Mouse (Mus musculus): ENCODE measurements at regions not wholly inside any gene's neighbourhood (a gene's known extent, or its start where the extent isn't known, plus 50 kb on each side); places are given as distances from the start of the nearest gene placed in this dataset.
"Not testable (repeated sequence)": the region's sequence is repeated elsewhere in the genome, so short reads cannot be mapped to it uniquely, and the experiment has no call there.

- DNase-seq (ENCODE audit: low spot score): peak; percentile 15
- not testable (repeated sequence) for H3K9me3 ChIP-seq
- WGBS: 71% methylated on average over 11 of the region's 13 CpGs
Observed at GRCm38 (mm10) chrX:75734628-75735302, 140.2 kb downstream of the Pls3 start.

GRCm38 (mm10) chrX:75733651-75734050 is 141.3 kb downstream of the Pls3 start:
- peak; percentile 38 for DNase-seq (ENCODE audit: low spot score)
- not testable (repeated sequence) for H3K4me3 ChIP-seq; H3K27ac ChIP-seq (replicated peaks); H3K27me3 ChIP-seq (replicated peaks; ENCODE audit: low read depth, poor library complexity, severe bottlenecking); H3K4me1 ChIP-seq; H3K9me3 ChIP-seq; H3K36me3 ChIP-seq (replicated peaks)
- 71% methylated on average over 11 of the region's 11 CpGs for WGBS

More at GRCm38 (mm10) chrX:75734628-75735302, 140.2 kb downstream of the Pls3 start:
- H3K36me3 ChIP-seq (replicated peaks); H3K27me3 ChIP-seq (replicated peaks; ENCODE audit: low read depth, poor library complexity, severe bottlenecking); H3K27ac ChIP-seq (replicated peaks); H3K4me3 ChIP-seq; H3K4me1 ChIP-seq: not testable (repeated sequence)

GRCm38 (mm10) chrX:75729791-75730190 is 145.2 kb downstream of the Pls3 start:
- H3K27me3 ChIP-seq (replicated peaks; ENCODE audit: low read depth, poor library complexity, severe bottlenecking): not testable (repeated sequence)
- WGBS: 65% methylated on average over 12 of the region's 12 CpGs

GRCm38 (mm10) chrX:75728507-75728906 is 146.5 kb downstream of the Pls3 start:
- H3K9me3 ChIP-seq: no peaks in the 10 kb centered on the region
- peaks cover 33% of the 10 kb centered on the region for H3K36me3 ChIP-seq (replicated peaks)
- peak; percentile 19 for DNase-seq (ENCODE audit: low spot score)
- no peak overlapping the region for H3K4me3 ChIP-seq
- 74% methylated on average over 4 of the region's 4 CpGs for WGBS
- H3K4me1 ChIP-seq: no peaks in the 10 kb centered on the region
- no peaks in the 10 kb centered on the region for H3K27me3 ChIP-seq (replicated peaks; ENCODE audit: low read depth, poor library complexity, severe bottlenecking)
- H3K27ac ChIP-seq (replicated peaks): no peak overlapping the region

More at GRCm38 (mm10) chrX:75729791-75730190, 145.2 kb downstream of the Pls3 start:
- not testable (repeated sequence) for H3K27ac ChIP-seq (replicated peaks); H3K4me3 ChIP-seq; DNase-seq (ENCODE audit: low spot score); H3K4me1 ChIP-seq; H3K9me3 ChIP-seq
- H3K36me3 ChIP-seq (replicated peaks): peaks cover 25% of the 10 kb centered on the region

- not testable (repeated sequence) for DNase-seq (ENCODE audit: low spot score); H3K27ac ChIP-seq (replicated peaks); H3K4me3 ChIP-seq; H3K4me1 ChIP-seq; H3K27me3 ChIP-seq (replicated peaks; ENCODE audit: low read depth, poor library complexity, severe bottlenecking); H3K9me3 ChIP-seq
- WGBS: 71% methylated on average over 39 of the region's 39 CpGs
- peaks cover 39% of the 10 kb centered on the region for H3K36me3 ChIP-seq (replicated peaks)
Observed at GRCm38 (mm10) chrX:75723542-75723941, 145.5 kb upstream of the Rab39b start.

GRCm38 (mm10) chrX:75699949-75700348 is 121.9 kb upstream of the Rab39b start:
- H3K9me3 ChIP-seq: peaks cover 3% of the 10 kb centered on the region; the same call in 1 of the 2 replicates
- no peak overlapping the region for H3K4me3 ChIP-seq
- no peak for DNase-seq (ENCODE audit: low spot score)
- H3K27me3 ChIP-seq (replicated peaks; ENCODE audit: low read depth, poor library complexity, severe bottlenecking): no peaks in the 10 kb centered on the region
- 28% methylated on average over 1 of the region's 1 CpGs for WGBS
- no peaks in the 10 kb centered on the region for H3K4me1 ChIP-seq
- no peak overlapping the region for H3K27ac ChIP-seq (replicated peaks)
- H3K36me3 ChIP-seq (replicated peaks): no peaks in the 10 kb centered on the region

GRCm38 (mm10) chrX:75675271-75675670 is 97.2 kb upstream of the Rab39b start:
- WGBS: 95% methylated on average over 8 of the region's 8 CpGs
- H3K36me3 ChIP-seq (replicated peaks); H3K4me1 ChIP-seq; H3K4me3 ChIP-seq; H3K27me3 ChIP-seq (replicated peaks; ENCODE audit: low read depth, poor library complexity, severe bottlenecking); DNase-seq (ENCODE audit: low spot score); H3K27ac ChIP-seq (replicated peaks): not testable (repeated sequence)
- peaks cover 13% of the 10 kb centered on the region; the same call in 1 of the 2 replicates for H3K9me3 ChIP-seq

- Histone ChIP-seq H3K9me3 (peaks cover 13% of the 10 kb centered on the region; the same call in 1 of the 2 replicates), H3K27ac (replicated peaks) (0 out of 2 replicates have a peak overlapping the region, but pooled peaks have one; percentile 70), H3K36me3 (replicated peaks) (no peaks in the 10 kb centered on the region), H3K27me3 (replicated peaks; ENCODE audit: low read depth, poor library complexity, severe bottlenecking) (no peaks in the 10 kb centered on the region), H3K4me1 (no peaks in the 10 kb centered on the region), H3K4me3 (peak overlapping the region; percentile 46)
- DNase-seq (ENCODE audit: low spot score): peak; percentile 89
- 8% methylated on average over 23 of the region's 23 CpGs for whole genome bisulfite sequencing
Observed at GRCm38 (mm10) chrX:75673920-75674665, 96.1 kb upstream of the Rab39b start.

- WGBS: 41% methylated on average over 13 of the region's 13 CpGs
- Histone ChIP-seq H3K36me3 (replicated peaks) (no peaks in the 10 kb centered on the region), H3K4me1 (no peaks in the 10 kb centered on the region), H3K9me3 (peaks cover 13% of the 10 kb centered on the region; the same call in 1 of the 2 replicates), H3K27ac (replicated peaks) (peak overlapping the region; percentile 70), H3K4me3 (peak overlapping the region; percentile 40), H3K27me3 (replicated peaks; ENCODE audit: low read depth, poor library complexity, severe bottlenecking) (no peaks in the 10 kb centered on the region)
- no peak for DNase-seq (ENCODE audit: low spot score)
Observed at GRCm38 (mm10) chrX:75673586-75673919, 95.5 kb upstream of the Rab39b start.

GRCm38 (mm10) chrX:75672976-75673375 is 94.9 kb upstream of the Rab39b start:
- DNase-seq (ENCODE audit: low spot score): peak; percentile 8
- 81% methylated on average over 13 of the region's 13 CpGs for WGBS
- peaks cover 13% of the 10 kb centered on the region; the same call in 1 of the 2 replicates for H3K9me3 ChIP-seq
- no peaks in the 10 kb centered on the region for H3K27me3 ChIP-seq (replicated peaks; ENCODE audit: low read depth, poor library complexity, severe bottlenecking)
- no peaks in the 10 kb centered on the region for H3K4me1 ChIP-seq
- peak overlapping the region; percentile 70; the same call in 1 of the 2 replicates for H3K27ac ChIP-seq (replicated peaks)
- peak overlapping the region; percentile 40; the same call in 1 of the 2 replicates for H3K4me3 ChIP-seq
- H3K36me3 ChIP-seq (replicated peaks): no peaks in the 10 kb centered on the region

GRCm38 (mm10) chrX:75667636-75668035 is 89.6 kb upstream of the Rab39b start:
- no peak overlapping the region for H3K27ac ChIP-seq (replicated peaks)
- H3K27me3 ChIP-seq (replicated peaks; ENCODE audit: low read depth, poor library complexity, severe bottlenecking): no peaks in the 10 kb centered on the region
- 92% methylated on average over 4 of the region's 4 CpGs for WGBS
- no peaks in the 10 kb centered on the region for H3K4me1 ChIP-seq
- H3K4me3 ChIP-seq: no peak overlapping the region
- 0 out of 2 replicates have a peak, but pooled peaks cover 1% of the 10 kb centered on the region for H3K9me3 ChIP-seq
- no peak for DNase-seq (ENCODE audit: low spot score)
- no peaks in the 10 kb centered on the region for H3K36me3 ChIP-seq (replicated peaks)

GRCm38 (mm10) chrX:75643402-75643801 is 65.4 kb upstream of the Rab39b start:
- Histone ChIP-seq H3K4me3 (no peak overlapping the region), H3K4me1 (no peaks in the 10 kb centered on the region), H3K36me3 (replicated peaks) (no peaks in the 10 kb centered on the region), H3K9me3 (no peaks in the 10 kb centered on the region), H3K27ac (replicated peaks) (no peak overlapping the region), H3K27me3 (replicated peaks; ENCODE audit: low read depth, poor library complexity, severe bottlenecking) (no peaks in the 10 kb centered on the region)
- DNase-seq (ENCODE audit: low spot score): no peak
- 88% methylated on average over 7 of the region's 7 CpGs for WGBS
